Comparison of ENCODE assay signal across 8 mouse cellular contexts in genomic region chr19:44283157-44284024, GRCm38 (mm10). TPM values are rescaled to one million over a fixed set of nuclear protein-coding genes. Genes with fewer than 3 reads are reported as not detected.
DNase-seq lines count a peak whose midpoint lies in the region; ATAC-seq and TF ChIP-seq lines count a peak whose summit lies in the region.

No protein-coding gene starts in this region.

- no peak for DNase-seq in heart, postnatal 0 days (ENCODE audit: low spot score)
- no peak for DNase-seq in heart, postnatal 25 days (ENCODE audit: low spot score)
- no peak for DNase-seq in midbrain, embryonic 10.5 days (ENCODE audit: low spot score)
- DNase-seq in urinary bladder, adult 18-20 months (ENCODE audit: low spot score in 2 of 2): no peak
- no peak for DNase-seq in right cerebral cortex, postnatal 4 days
- DNase-seq in adrenal gland, adult 8-10 months: no peak

- no peaks in the 10 kb centered on the region for H3K27me3 ChIP-seq in heart, postnatal 0 days (ENCODE audit: control insufficient read depth, insufficient read depth, low read length)
- H3K27me3 ChIP-seq in ES-Bruce4 (ENCODE audit: control insufficient read depth, insufficient read depth, low read length, poor library complexity, severe bottlenecking): no peaks in the 10 kb centered on the region
- H3K27me3 ChIP-seq in forebrain, embryonic 15.5 days: no peaks in the 10 kb centered on the region
- H3K27me3 ChIP-seq in midbrain, embryonic 10.5 days (ENCODE audit: low read depth, poor library complexity, severe bottlenecking): no peaks in the 10 kb centered on the region

- peaks cover 49% of the 10 kb centered on the region for H3K4me1 ChIP-seq in heart, postnatal 0 days (ENCODE audit: control insufficient read depth, insufficient read depth)
- peaks cover 21% of the 10 kb centered on the region for H3K4me1 ChIP-seq in ES-Bruce4 (ENCODE audit: control insufficient read depth, insufficient read depth, low read length)
- H3K4me1 ChIP-seq in forebrain, embryonic 15.5 days: peaks cover 36% of the 10 kb centered on the region
- H3K4me1 ChIP-seq in midbrain, embryonic 10.5 days: peaks cover 69% of the 10 kb centered on the region

- H3K9me3 ChIP-seq in heart, postnatal 0 days (replicated peaks; ENCODE audit: control insufficient read depth, low read length): no peaks in the 10 kb centered on the region
- H3K9me3 ChIP-seq in ES-Bruce4 (replicated peaks; ENCODE audit: control insufficient read depth, insufficient read depth, low read length, poor library complexity, severe bottlenecking): no peaks in the 10 kb centered on the region
- H3K9me3 ChIP-seq in forebrain, embryonic 15.5 days: no peaks in the 10 kb centered on the region
- no peaks in the 10 kb centered on the region for H3K9me3 ChIP-seq in midbrain, embryonic 10.5 days (replicated peaks)

- no peaks in the 10 kb centered on the region for H3K36me3 ChIP-seq in heart, postnatal 0 days (replicated peaks; ENCODE audit: control insufficient read depth, insufficient read depth, low read length)
- no peaks in the 10 kb centered on the region for H3K36me3 ChIP-seq in ES-Bruce4 (ENCODE audit: control insufficient read depth, insufficient read depth, low read length, poor library complexity, severe bottlenecking)
- no peaks in the 10 kb centered on the region for H3K36me3 ChIP-seq in forebrain, embryonic 15.5 days
- no peaks in the 10 kb centered on the region for H3K36me3 ChIP-seq in midbrain, embryonic 10.5 days

- ATAC-seq in heart, postnatal 0 days (ENCODE audit: insufficient read depth, low read depth): no peak
- no peak; the same call in 1 of the 2 replicates for ATAC-seq in forebrain, embryonic 15.5 days (replicated peaks)

- peak overlapping the region; percentile 50 for H3K4me3 ChIP-seq in heart, postnatal 0 days (ENCODE audit: low read depth, low read length)
- 0 out of 2 replicates have a peak overlapping the region, but pooled peaks have one; percentile 20 for H3K4me3 ChIP-seq in ES-Bruce4 (ENCODE audit: low read depth, low read length)
- H3K4me3 ChIP-seq in forebrain, embryonic 15.5 days: peak overlapping the region; percentile 47
- peak overlapping the region; percentile 61 for H3K4me3 ChIP-seq in midbrain, embryonic 10.5 days

- peak overlapping the region; percentile 45; the same call in 1 of the 2 replicates for H3K9ac ChIP-seq in heart, postnatal 0 days (replicated peaks; ENCODE audit: low read depth, low read length)
- H3K9ac ChIP-seq in ES-Bruce4 (ENCODE audit: low read depth, poor library complexity, severe bottlenecking): peak overlapping the region; percentile 70
- peak overlapping the region; percentile 61; the same call in 1 of the 2 replicates for H3K9ac ChIP-seq in forebrain, embryonic 15.5 days (replicated peaks)

- no peak for TF ChIP-seq CTCF in heart, postnatal 0 days (IDR thresholded peaks at IDR 0.05; ENCODE audit: low read depth)
- TF ChIP-seq CTCF in ES-Bruce4 (IDR thresholded peaks at IDR 0.05; ENCODE audit: low read depth, low read length): no peak

- no peak for TF ChIP-seq POLR2A in ES-Bruce4 (IDR thresholded peaks at IDR 0.05; ENCODE audit: insufficient read depth, low read length)

- peak overlapping the region; percentile 85 for H3K4me2 ChIP-seq in heart, postnatal 0 days (ENCODE audit: low read depth, low read length)
- peak overlapping the region; percentile 76 for H3K4me2 ChIP-seq in forebrain, embryonic 15.5 days (replicated peaks)

- H3K27ac ChIP-seq in heart, postnatal 0 days (ENCODE audit: low read depth): peak overlapping the region; percentile 94
- peak overlapping the region; percentile 91 for H3K27ac ChIP-seq in ES-Bruce4 (ENCODE audit: insufficient read depth, low read length)
- H3K27ac ChIP-seq in forebrain, embryonic 15.5 days (replicated peaks): peak overlapping the region; percentile 96
- peak overlapping the region; percentile 95 for H3K27ac ChIP-seq in midbrain, embryonic 10.5 days (replicated peaks)

- TF ChIP-seq EP300 in heart, postnatal 0 days (IDR thresholded peaks at IDR 0.05; ENCODE audit: low read depth): no peak
- no peak for TF ChIP-seq EP300 in ES-Bruce4 (IDR thresholded peaks at IDR 0.05; ENCODE audit: insufficient read depth, low read depth, low read length)

- intact Hi-C loops in heart, postnatal 25 days (cut with DNase I): no loop called here

- WGBS in heart, postnatal 0 days: 40% methylated on average over 15 of the region's 15 CpGs
- WGBS in forebrain, embryonic 15.5 days: 15% methylated on average over 15 of the region's 15 CpGs
- 40% methylated on average over 15 of the region's 15 CpGs for WGBS in midbrain, embryonic 10.5 days

RNA-seq across cellular contexts. Expression of gene Scd2, which starts 10.1 kb away (rescaled TPM):
- total RNA-seq in heart, postnatal 0 days (2014; rRNA removed; ENCODE audit: low replicate concordance): 307 and 374 TPM in 2 replicates
- 47.5 and 61.2 TPM in 2 replicates for polyA plus RNA-seq in heart, postnatal 0 days (2015; fragmentation: Nextera tagmentation; extraction: Ambion mirVana)
- total RNA-seq in heart, postnatal 25 days (2021): 10 to 100 TPM; 12.5 to 13.1 TPM
- 329 and 359 TPM in 2 replicates for polyA plus RNA-seq in ES-Bruce4 (2011; ENCODE audit: insufficient read depth, insufficient read length, low read depth, missing spikeins)
- 253 and 267 TPM in 2 replicates for polyA plus RNA-seq in forebrain, embryonic 15.5 days (2015; fragmentation: Nextera tagmentation; extraction: Ambion mirVana)
- 326 and 382 TPM in 2 replicates for polyA plus RNA-seq in midbrain, embryonic 10.5 days (2016; fragmentation: Nextera tagmentation; extraction: Ambion mirVana)
- 1,000 to 10,000 TPM in 3 of 4 experiments, 100 to 1,000 TPM in 1; 965 to 1,225 (median 1,109) TPM for total RNA-seq in adrenal gland, adult 8-10 months (2022)

RNA-seq across cellular contexts. Expression of gene Scd4, which starts 49.5 kb away (rescaled TPM):
- total RNA-seq in heart, postnatal 0 days (2014; rRNA removed; ENCODE audit: low replicate concordance): 10.8 and 37.4 TPM in 2 replicates
- polyA plus RNA-seq in heart, postnatal 0 days (2015; fragmentation: Nextera tagmentation; extraction: Ambion mirVana): 30.8 and 38.2 TPM in 2 replicates
- total RNA-seq in heart, postnatal 25 days (2021): 1 to 10 TPM; 6.5 to 9.2 TPM
- 0.19 TPM in 1 of 2 replicates, not detected in the other for polyA plus RNA-seq in ES-Bruce4 (2011; ENCODE audit: insufficient read depth, insufficient read length, low read depth, missing spikeins)
- polyA plus RNA-seq in forebrain, embryonic 15.5 days (2015; fragmentation: Nextera tagmentation; extraction: Ambion mirVana): 0.15 and 0.23 TPM in 2 replicates
- polyA plus RNA-seq in midbrain, embryonic 10.5 days (2016; fragmentation: Nextera tagmentation; extraction: Ambion mirVana): 0.06 TPM in 1 of 2 replicates, not detected in the other
- total RNA-seq in adrenal gland, adult 8-10 months (2022): 1 to 10 TPM; 4.5 to 7.6 (median 6.6) TPM

Comparison
In these comparisons a context has a peak if more than half of its experiments do, and no peak if none do; other contexts are left out.
1. RNA of gene Scd4, which starts 49.5 kb away (polyA plus RNA-seq): 30.8 to 38.2 TPM in heart, postnatal 0 days; 0.15 to 0.23 TPM in forebrain, embryonic 15.5 days, 0.19 TPM in ES-Bruce4 and 0.06 TPM in midbrain, embryonic 10.5 days; every median in the first group is over 10 times any median in the second.
2. Peak in every context shown above with its lines, with median percentiles within 50 percentile points of each other: H3K27ac ChIP-seq, H3K4me3 ChIP-seq and H3K9ac ChIP-seq.